Mouse (Mus musculus) embryonic facial prominence, embryonic 14.5 days (tissue): ENCODE results near the gene 4931429L15Rik. TPM values are rescaled to one million over a fixed set of nuclear protein-coding genes. Genes with fewer than 3 reads are reported as not detected.
A peak's percentile ranks its signal among the peaks of the same experiment; 100 is the strongest.

Source experiments
- ATAC-seq: fragments of 200-750 bp; cut with Nextera tagmentation; 2 replicates; pipeline ENCODE4 v1.8.0; 2017; ENCODE audit warnings: low read depth, moderate number of reproducible peaks, moderate TSS enrichment
- DNase-seq: peaks from one replicate; pipeline ENCODE4 v3.0.0-alpha.2; 2015; ENCODE audit warnings: low spot score
- H3K27ac ChIP-seq: fragments of 300-500 bp; sonication (generic); replicated peaks from 2 replicates; pipeline ENCODE4 v1.5.1; 2014; ENCODE audit warnings: low read depth, mild to moderate bottlenecking, low read length, moderate library complexity
- H3K27me3 ChIP-seq: fragments of 300-500 bp; sonication (generic); replicated peaks from 2 replicates; pipeline ENCODE4 v1.6.1; 2014; ENCODE audit warnings: low read length; ENCODE audit not compliant: control insufficient read depth, insufficient read depth
- H3K36me3 ChIP-seq: fragments of 300-500 bp; sonication (generic); 2 replicates; pipeline ENCODE4 v1.6.1; 2014; ENCODE audit warnings: low read length, mixed read lengths; ENCODE audit not compliant: control insufficient read depth, insufficient read depth
- H3K4me1 ChIP-seq: fragments of 300-500 bp; sonication (generic); 2 replicates; pipeline ENCODE4 v1.6.1; 2014; ENCODE audit warnings: antibody characterized with exemption, low read length; ENCODE audit not compliant: control insufficient read depth, insufficient read depth
- H3K4me2 ChIP-seq: fragments of 300-500 bp; sonication (generic); 2 replicates; pipeline ENCODE4 v1.6.1; 2014; ENCODE audit warnings: low read depth, mild to moderate bottlenecking, low read length, moderate library complexity, mixed read lengths
- H3K4me3 ChIP-seq: fragments of 300-500 bp; sonication (generic); 2 replicates; pipeline ENCODE4 v1.5.1; 2014; ENCODE audit warnings: low read depth, mild to moderate bottlenecking, low read length
- H3K9ac ChIP-seq: fragments of 300-500 bp; sonication (generic); 2 replicates; pipeline ENCODE4 v1.6.1; 2014; ENCODE audit warnings: low read depth, mild to moderate bottlenecking, low read length, moderate library complexity, mixed read lengths
- H3K9me3 ChIP-seq: fragments of 300-500 bp; sonication (generic); 2 replicates; pipeline ENCODE4 v1.6.1; 2016; ENCODE audit warnings: low read length; ENCODE audit not compliant: control insufficient read depth
- WGBS: fragments of 180-500 bp; shearing (Covaris S2); extraction: QIAGEN DNeasy Blood & Tissue Kit; methylation state at CpG from one replicate; pipeline ENCODE4 v1.1.7; 2014; 5-methylcytosine and 5-hydroxymethylcytosine counted together
- polyA plus RNA-seq: library from polyadenylated mRNA; unstranded; fragments of >200 nt; fragmentation: Nextera tagmentation; extraction: Ambion mirVana; gene quantifications from 2 replicates; pipeline ENCODE4 v1.2.1, GENCODE M21; 2014

Gene 4931429L15Rik
- polyA plus RNA-seq, 1 experiment from 2014 or later = not detected

DNA sequence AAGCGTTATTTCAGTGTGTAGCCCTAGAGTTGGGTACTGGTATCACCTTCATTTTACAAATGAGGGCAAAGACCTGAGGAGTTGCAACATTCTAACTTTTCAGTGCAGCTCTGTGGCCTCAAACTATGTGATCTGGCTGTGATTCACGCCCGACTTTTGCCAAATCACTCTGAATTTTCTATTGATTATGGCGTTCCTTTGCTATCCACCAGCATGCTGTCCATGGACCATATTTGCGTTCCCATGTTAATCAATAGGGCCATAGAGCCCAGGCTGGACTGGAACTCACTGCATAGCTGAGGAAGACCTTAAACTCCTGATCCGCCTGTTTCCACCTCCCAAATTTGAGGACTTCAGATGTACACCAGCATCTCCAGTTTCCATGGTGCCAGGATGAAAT lies 60.7 kb downstream of the 4931429L15Rik start:
- H3K4me1 ChIP-seq = no peaks in the 10 kb centered on the region
- no peaks in the 10 kb centered on the region for H3K36me3 ChIP-seq
- 89% methylated on average over 6 of the region's 6 CpGs for WGBS

DNA sequence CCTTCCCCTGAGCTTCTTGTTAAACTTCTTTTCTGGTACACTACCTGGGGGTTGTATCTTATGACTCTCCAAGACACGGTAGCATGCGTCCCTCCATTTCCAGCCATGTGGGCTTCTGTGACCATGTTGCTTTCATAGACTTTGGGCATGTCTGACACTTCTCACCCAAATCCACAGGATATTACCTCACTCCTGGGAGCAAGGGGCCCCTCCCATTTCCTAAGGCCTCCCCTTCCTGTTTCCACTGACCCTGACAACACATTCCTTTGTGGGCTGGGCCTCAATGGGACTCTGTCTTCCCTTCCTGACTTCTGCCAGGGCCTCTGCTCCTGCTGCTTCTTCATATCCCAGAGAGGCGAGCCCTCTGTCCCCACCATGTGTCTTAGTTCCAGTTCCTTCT lies 62.2 kb downstream of the 4931429L15Rik start:
- no peaks in the 10 kb centered on the region for H3K4me1 ChIP-seq
- no peak overlapping the region for H3K27ac ChIP-seq
- no peak overlapping the region for H3K4me2 ChIP-seq
- no peak overlapping the region for H3K9ac ChIP-seq
- no peaks in the 10 kb centered on the region for H3K36me3 ChIP-seq
- 73% methylated on average over 3 of the region's 3 CpGs for WGBS
- no peak overlapping the region for H3K4me3 ChIP-seq
- DNase-seq (peak; percentile 9), ATAC-seq (no peak)
- no peaks in the 10 kb centered on the region for H3K27me3 ChIP-seq
- H3K9me3 ChIP-seq = no peaks in the 10 kb centered on the region

More for the DNA sequence above, 60.7 kb downstream of the 4931429L15Rik start:
- no peaks in the 10 kb centered on the region for H3K9me3 ChIP-seq
- no peak overlapping the region for H3K9ac ChIP-seq
- no peak overlapping the region for H3K4me2 ChIP-seq
- H3K27me3 ChIP-seq = no peaks in the 10 kb centered on the region
- DNase-seq (no peak), ATAC-seq (no peak)
- H3K4me3 ChIP-seq = no peak overlapping the region
- no peak overlapping the region for H3K27ac ChIP-seq

DNA sequence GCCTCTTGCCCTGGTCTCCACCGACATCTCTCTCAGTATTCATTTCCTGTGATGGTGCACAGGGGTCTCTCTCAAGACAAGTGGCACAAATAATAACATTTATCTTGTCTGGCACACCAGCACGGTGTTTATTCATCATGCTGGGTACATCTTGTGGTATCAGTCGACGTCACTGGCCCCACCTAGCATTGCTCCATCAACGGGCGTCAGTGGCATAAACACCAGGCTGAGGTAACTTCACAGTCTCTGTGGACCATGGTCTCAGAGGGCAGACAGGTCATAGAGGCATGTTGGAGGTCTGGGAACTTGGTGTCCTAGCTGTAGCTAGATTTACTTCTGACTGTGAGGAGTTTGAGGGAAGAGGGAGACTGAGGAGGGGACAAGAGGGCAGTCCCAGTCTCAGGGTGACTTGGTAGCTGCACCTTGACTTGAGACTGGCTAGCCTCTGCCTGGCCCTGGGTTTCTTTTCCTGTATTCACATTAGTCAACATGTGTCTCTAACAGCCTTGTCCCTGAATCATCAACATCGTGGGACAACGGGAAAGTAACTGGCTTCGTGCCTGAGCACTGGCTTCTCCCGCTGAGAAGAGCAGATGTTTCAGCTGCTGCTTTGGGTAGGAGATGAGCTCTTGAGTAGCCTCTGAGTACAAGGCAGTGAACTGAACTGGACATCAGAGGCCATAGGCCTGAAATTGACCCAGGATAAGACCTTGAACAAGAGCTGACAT lies 63.0 kb downstream of the 4931429L15Rik start:
- H3K36me3 ChIP-seq = no peaks in the 10 kb centered on the region
- no peaks in the 10 kb centered on the region for H3K27me3 ChIP-seq
- 85% methylated on average over 10 of the region's 10 CpGs for WGBS
- H3K27ac ChIP-seq = no peak overlapping the region
- ATAC-seq (no peak), DNase-seq (no peak)
- H3K9ac ChIP-seq = no peak overlapping the region
- no peaks in the 10 kb centered on the region for H3K4me1 ChIP-seq
- H3K4me3 ChIP-seq = no peak overlapping the region
- H3K9me3 ChIP-seq = no peaks in the 10 kb centered on the region
- no peak overlapping the region for H3K4me2 ChIP-seq

DNA sequence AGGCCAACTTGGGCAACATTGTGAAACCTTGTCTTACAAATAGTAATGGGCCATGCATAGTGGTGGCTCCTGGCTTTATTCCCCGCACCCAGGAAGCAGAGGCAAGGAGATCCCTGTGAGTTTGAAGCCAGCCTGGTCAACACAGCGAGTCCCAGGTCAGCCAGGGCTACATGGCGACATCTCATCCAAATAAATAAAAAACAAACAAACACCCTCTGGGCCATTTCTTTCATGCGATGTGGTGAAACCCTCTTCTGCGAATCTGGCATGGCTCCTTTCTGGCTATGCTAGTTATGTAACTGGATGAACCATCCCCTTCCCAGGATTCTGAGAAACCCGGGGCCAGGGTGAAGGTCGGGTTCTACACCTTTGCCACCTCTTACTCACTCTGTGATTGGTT lies 63.6 kb downstream of the 4931429L15Rik start:
- Histone ChIP-seq H3K9me3 (no peaks in the 10 kb centered on the region), H3K27ac (no peak overlapping the region), H3K36me3 (no peaks in the 10 kb centered on the region), H3K4me1 (no peaks in the 10 kb centered on the region), H3K27me3 (no peaks in the 10 kb centered on the region), H3K4me3 (no peak overlapping the region), H3K4me2 (no peak overlapping the region), H3K9ac (no peak overlapping the region)
- ATAC-seq = no peak
- 87% methylated on average over 7 of the region's 7 CpGs for WGBS
- DNase-seq = no peak

Other genes starting within 250 kb of the 4931429L15Rik start
- 0.71 and 1.0 TPM in 2 replicates for gene Apoa1, start 91.4 kb downstream of the 4931429L15Rik start, polyA plus RNA-seq
- not detected in 2 replicates for gene Apoc3, start 84.3 kb downstream of the 4931429L15Rik start, polyA plus RNA-seq
- 0.13 TPM in 1 of 2 replicates, not detected in the other for gene Apoa4, start 79.3 kb downstream of the 4931429L15Rik start, polyA plus RNA-seq
- not detected in 2 replicates for gene Apoa5, start 51.4 kb downstream of the 4931429L15Rik start, polyA plus RNA-seq
- gene Zpr1, start 46.9 kb downstream of the 4931429L15Rik start, polyA plus RNA-seq = 54.2 and 54.6 TPM in 2 replicates
- gene Bud13, start 37.0 kb downstream of the 4931429L15Rik start, polyA plus RNA-seq = 19.1 and 23.3 TPM in 2 replicates